Comparison of ENCODE assay signal across 16 mouse cellular contexts in genomic region chr12:96617226-96617625, GRCm38 (mm10).
"Had no signal": no experiment of that assay in that cellular context is flagged by ENCODE, and none has a peak within 500 bp of the region (broad histone marks: within the 10 kb centered on the region; RNA-seq: fewer than 3 reads in every experiment).

No protein-coding gene starts in this region.

- H3K36me3 ChIP-seq: neural tube, embryonic 13.5 days; neural tube, embryonic 15.5 days; stomach, embryonic 15.5 days had no signal

- DNase-seq: retina, postnatal 1 day; right cerebral cortex, adult 18-20 months; right cerebral cortex, postnatal 14 days; right cerebral cortex, postnatal 25 days; right cerebral cortex, postnatal 4 days; spleen, adult 18-20 months; thymus, adult 18-20 months; thymus, adult 2 months; thymus, postnatal 14 days; thymus, postnatal 25 days; thymus, postnatal 36 days; thymus, postnatal 4 days had no signal

- H3K27ac ChIP-seq: neural tube, embryonic 13.5 days; neural tube, embryonic 15.5 days; stomach, embryonic 15.5 days; stomach, postnatal 0 days had no signal

- H3K4me1 ChIP-seq: neural tube, embryonic 13.5 days; neural tube, embryonic 15.5 days; stomach, embryonic 15.5 days had no signal

- H3K27me3 ChIP-seq: neural tube, embryonic 13.5 days; neural tube, embryonic 15.5 days; stomach, embryonic 15.5 days had no signal

- H3K4me3 ChIP-seq: neural tube, embryonic 13.5 days; neural tube, embryonic 15.5 days; stomach, embryonic 15.5 days had no signal

- H3K9me3 ChIP-seq: neural tube, embryonic 13.5 days; neural tube, embryonic 15.5 days; stomach, embryonic 15.5 days had no signal
